Mouse (Mus musculus) megakaryocyte, embryonic 14.5 days (primary cell): ENCODE measurements around the gene Abca4. TPM values are rescaled to one million over a fixed set of nuclear protein-coding genes. Genes with fewer than 3 reads are reported as not detected.

Experiments used
- H3K27me3 ChIP-seq: replicated peaks from 2 replicates; pipeline ENCODE3; 2012; ENCODE audit warnings: inconsistent platforms
- H3K36me3 ChIP-seq: replicated peaks from 2 replicates; pipeline ENCODE3; 2012; ENCODE audit warnings: low read length, inconsistent platforms, mixed read lengths
- H3K4me1 ChIP-seq: 2 replicates; pipeline ENCODE4 v1.6.1; 2012; ENCODE audit warnings: inconsistent platforms
- H3K4me3 ChIP-seq: replicated peaks from 2 replicates; pipeline ENCODE3; 2012; ENCODE audit warnings: moderate library complexity, mild to moderate bottlenecking, inconsistent platforms
- H3K9me3 ChIP-seq: 2 replicates; pipeline ENCODE4 v1.6.1; 2012; ENCODE audit warnings: inconsistent platforms
- FLI1 ChIP-seq: IDR thresholded peaks from 2 replicates; pipeline ENCODE4 v1.6.1; 2012; ENCODE audit warnings: low read length, inconsistent platforms, mixed read lengths
- GATA1 ChIP-seq: IDR thresholded peaks from 3 replicates; pipeline ENCODE4 v1.6.1; 2012; ENCODE audit warnings: mixed read lengths, low read length, inconsistent platforms, borderline replicate concordance
- polyA plus RNA-seq: library from polyadenylated mRNA; stranded (reverse); fragments of >175 nt; gene quantifications from 2 replicates; pipeline ENCODE4 v1.2.3, GENCODE M21; 2012; ENCODE audit warnings: low replicate concordance; ENCODE audit not compliant: insufficient read depth

Gene Abca4
- polyA plus RNA-seq, 1 experiment: 35.1 TPM

- H3K36me3 ChIP-seq: no peaks in the 10 kb centered on the region
- no peaks in the 10 kb centered on the region for H3K27me3 ChIP-seq
- no peaks in the 10 kb centered on the region for H3K9me3 ChIP-seq
- H3K4me3 ChIP-seq: no peak overlapping the region
- TF ChIP-seq GATA1 (no peak), FLI1 (no peak)
- H3K4me1 ChIP-seq: peaks cover 52% of the 10 kb centered on the region
Observed at GRCm38 (mm10) chr3:122082338-122082737, 38.1 kb downstream of the Abca4 start.

GRCm38 (mm10) chr3:122085157-122085989, 41.1 kb downstream of the Abca4 start:
- no peaks in the 10 kb centered on the region for H3K9me3 ChIP-seq
- no peak overlapping the region for H3K4me3 ChIP-seq
- no peak for TF ChIP-seq FLI1
- no peak for TF ChIP-seq GATA1
- H3K36me3 ChIP-seq: no peaks in the 10 kb centered on the region
- H3K27me3 ChIP-seq: no peaks in the 10 kb centered on the region
- peaks cover 57% of the 10 kb centered on the region for H3K4me1 ChIP-seq

DNA sequence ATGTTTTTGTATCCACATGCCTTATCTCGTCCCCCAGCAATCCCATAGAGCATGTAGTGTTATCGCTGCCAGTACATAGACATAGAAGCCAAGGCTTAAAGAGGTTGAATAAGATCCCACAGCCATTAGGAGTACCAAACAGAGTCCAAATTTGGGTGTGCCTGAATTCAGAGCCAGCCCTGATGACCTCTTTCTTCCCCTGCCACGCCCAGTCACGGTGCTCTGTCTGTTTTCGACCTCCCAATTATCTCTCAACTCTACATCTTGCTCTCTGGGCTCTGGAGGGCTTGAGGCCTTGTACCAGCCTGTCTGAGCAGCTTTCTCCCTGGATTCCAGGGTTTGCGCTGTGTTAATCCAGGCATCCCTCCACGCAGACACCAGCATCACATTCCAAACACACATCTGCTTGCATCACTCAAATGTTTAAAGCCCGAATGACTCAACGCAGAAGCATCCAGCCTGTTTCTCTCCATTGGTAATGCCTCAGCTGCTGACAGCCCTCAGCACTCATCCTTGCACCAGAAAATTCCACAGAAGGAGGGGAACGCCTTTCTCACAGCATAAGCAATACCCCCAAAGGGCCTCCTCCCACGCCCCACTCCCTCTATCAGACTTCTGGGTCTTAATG, 43.9 kb downstream of the Abca4 start:
- TF ChIP-seq FLI1 (no peak), GATA1 (no peak)
- H3K36me3 ChIP-seq: no peaks in the 10 kb centered on the region
- no peak overlapping the region for H3K4me3 ChIP-seq

DNA sequence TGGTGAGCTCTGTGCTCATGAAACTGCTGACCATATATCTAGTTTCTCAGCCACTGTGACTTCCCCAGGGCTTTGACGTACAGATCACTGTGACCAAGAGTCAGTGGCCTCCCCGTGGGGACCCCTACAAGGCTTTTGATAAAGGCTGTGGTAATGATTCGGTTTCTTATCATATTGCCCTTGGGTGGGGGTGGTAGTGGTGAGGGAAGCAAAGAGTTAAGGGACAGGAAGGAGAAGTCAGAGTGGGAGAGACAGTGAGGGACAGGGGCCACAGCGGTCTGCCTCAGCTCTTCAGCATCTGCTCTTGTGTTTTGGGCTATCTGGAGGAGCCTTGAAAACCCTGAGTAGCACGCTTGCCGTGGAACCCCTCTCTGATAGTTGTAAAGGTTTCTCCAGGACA, 46.1 kb downstream of the Abca4 start:
- no peaks in the 10 kb centered on the region for H3K27me3 ChIP-seq
- H3K9me3 ChIP-seq: no peaks in the 10 kb centered on the region
- peak overlapping the region; percentile 76 for H3K4me3 ChIP-seq
- peaks cover 79% of the 10 kb centered on the region for H3K4me1 ChIP-seq
- no peak for TF ChIP-seq FLI1
- TF ChIP-seq GATA1: no peak
- no peaks in the 10 kb centered on the region for H3K36me3 ChIP-seq

More for the DNA sequence above, 43.9 kb downstream of the Abca4 start:
- Histone ChIP-seq H3K9me3 (no peaks in the 10 kb centered on the region), H3K27me3 (no peaks in the 10 kb centered on the region), H3K4me1 (peaks cover 78% of the 10 kb centered on the region)

- Histone ChIP-seq H3K4me1 (peaks cover 74% of the 10 kb centered on the region), H3K36me3 (no peaks in the 10 kb centered on the region), H3K4me3 (no peak overlapping the region), H3K27me3 (no peaks in the 10 kb centered on the region), H3K9me3 (no peaks in the 10 kb centered on the region)
- TF ChIP-seq FLI1 (no peak), GATA1 (no peak)
Observed at GRCm38 (mm10) chr3:122099713-122100112, 55.5 kb downstream of the Abca4 start.

GRCm38 (mm10) chr3:122102091-122102490, 57.8 kb downstream of the Abca4 start:
- Histone ChIP-seq H3K4me3 (no peak overlapping the region), H3K36me3 (no peaks in the 10 kb centered on the region), H3K27me3 (no peaks in the 10 kb centered on the region), H3K4me1 (peaks cover 81% of the 10 kb centered on the region), H3K9me3 (no peaks in the 10 kb centered on the region)
- TF ChIP-seq GATA1 (no peak), FLI1 (no peak)

DNA sequence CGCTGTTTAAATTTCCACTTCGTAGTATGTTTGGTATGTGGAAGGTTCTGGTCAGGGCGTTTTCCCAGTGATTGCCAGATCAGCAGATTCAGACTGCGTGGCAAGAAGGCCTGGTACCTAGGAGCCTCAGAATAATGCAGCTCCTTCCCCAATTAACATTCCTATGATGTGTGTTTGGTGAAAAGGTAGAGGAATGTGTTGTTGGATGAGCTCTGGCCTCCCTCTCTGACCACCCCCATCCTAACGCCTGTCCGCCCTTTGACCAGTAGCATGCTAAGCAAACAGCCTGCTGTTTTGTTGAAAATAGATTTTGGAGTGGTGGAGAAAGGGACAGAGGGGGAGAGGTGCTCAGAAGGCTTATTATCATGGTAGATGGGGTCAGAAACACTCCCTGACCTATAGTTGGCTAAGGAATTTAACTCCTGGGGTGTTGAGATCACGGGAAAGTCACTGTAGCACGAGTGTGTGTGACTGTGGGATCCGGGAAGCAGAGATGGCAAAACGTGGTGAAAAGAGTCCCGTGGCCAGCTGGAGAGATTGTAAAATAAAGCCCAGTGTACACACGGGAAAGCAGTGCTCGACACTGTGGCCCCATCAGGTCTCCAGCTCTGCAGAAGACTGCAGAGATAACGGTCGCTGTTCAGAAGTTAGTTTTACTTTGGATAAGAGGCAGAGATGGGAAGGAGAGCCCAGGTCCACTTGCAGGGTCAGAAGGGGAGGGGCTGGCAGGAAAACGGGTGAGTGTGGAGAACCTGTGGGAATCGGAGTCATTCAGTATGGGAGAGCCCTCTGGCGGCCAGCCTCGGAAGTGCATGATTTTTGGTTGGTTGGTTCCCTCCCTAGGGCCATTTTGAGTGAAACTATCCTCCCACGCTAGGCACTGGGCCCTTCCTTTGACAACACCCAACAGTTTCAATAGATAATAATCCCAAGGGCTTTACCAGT, 59.9 kb downstream of the Abca4 start:
- Histone ChIP-seq H3K4me3 (peak overlapping the region; percentile 84), H3K36me3 (no peaks in the 10 kb centered on the region), H3K9me3 (no peaks in the 10 kb centered on the region), H3K4me1 (peaks cover 88% of the 10 kb centered on the region), H3K27me3 (no peaks in the 10 kb centered on the region)
- no peak for TF ChIP-seq GATA1
- TF ChIP-seq FLI1: no peak

- Histone ChIP-seq H3K4me1 (peaks cover 88% of the 10 kb centered on the region), H3K27me3 (no peaks in the 10 kb centered on the region), H3K4me3 (no peak overlapping the region), H3K36me3 (no peaks in the 10 kb centered on the region), H3K9me3 (no peaks in the 10 kb centered on the region)
- TF ChIP-seq FLI1 (no peak), GATA1 (no peak)
Observed at GRCm38 (mm10) chr3:122106920-122107319, 62.7 kb downstream of the Abca4 start.

DNA sequence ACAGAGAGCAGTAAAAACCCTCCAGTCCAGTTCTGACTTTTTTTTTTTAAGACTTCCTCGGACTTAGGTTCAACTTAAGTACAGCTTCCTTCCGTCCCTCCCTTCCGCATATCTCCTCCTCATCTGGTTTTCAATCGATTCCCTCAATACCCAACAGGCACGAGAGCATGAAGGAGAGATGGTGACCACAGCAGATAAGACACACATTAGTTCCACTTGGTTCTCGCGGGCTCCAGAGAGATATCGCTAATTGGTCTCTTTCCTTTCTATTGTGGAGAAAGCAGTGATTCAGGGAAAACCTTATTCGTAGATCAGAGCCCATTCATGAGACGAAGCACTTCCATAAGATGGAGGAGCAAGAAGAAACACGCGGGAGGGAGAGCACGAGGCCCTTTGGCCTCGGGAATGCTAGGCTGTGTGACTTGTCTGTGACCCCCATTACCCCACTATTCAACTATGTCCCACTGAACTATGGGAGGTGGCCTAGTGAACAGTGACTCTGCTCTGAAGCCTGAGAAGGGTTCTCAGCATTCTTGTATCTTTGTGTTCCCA, 63.5 kb downstream of the Abca4 start:
- TF ChIP-seq GATA1 (no peak), FLI1 (no peak)
- Histone ChIP-seq H3K36me3 (no peaks in the 10 kb centered on the region), H3K9me3 (no peaks in the 10 kb centered on the region), H3K4me3 (no peak overlapping the region), H3K4me1 (peaks cover 93% of the 10 kb centered on the region), H3K27me3 (no peaks in the 10 kb centered on the region)
